Mouse (Mus musculus) lung, postnatal 0 days (tissue): ENCODE measurements around the gene Borcs7. TPM values are rescaled to one million over a fixed set of nuclear protein-coding genes. Genes with fewer than 3 reads are reported as not detected.

Experiments
- ATAC-seq: fragments of 200-750 bp; cut with Nextera tagmentation; 2 replicates; pipeline ENCODE4 v1.8.0; 2017; ENCODE audit warnings: moderate library complexity
- DNase-seq: peaks from one replicate; pipeline ENCODE4 v3.0.0-alpha.2; 2016; ENCODE audit warnings: low spot score
- H3K27ac ChIP-seq: fragments of 300-500 bp; sonication (generic); 2 replicates; pipeline ENCODE4 v1.5.1; 2014; ENCODE audit warnings: antibody characterized with exemption, mild to moderate bottlenecking, low read length, mixed read lengths
- H3K27me3 ChIP-seq: fragments of 300-500 bp; sonication (generic); replicated peaks from 2 replicates; pipeline ENCODE4 v1.6.1; 2014; ENCODE audit warnings: low read length, mixed read lengths; ENCODE audit not compliant: insufficient read depth
- H3K36me3 ChIP-seq: fragments of 300-500 bp; sonication (generic); 2 replicates; pipeline ENCODE4 v1.6.1; 2014; ENCODE audit warnings: low read length, mixed read lengths; ENCODE audit not compliant: insufficient read depth
- H3K4me1 ChIP-seq: fragments of 300-500 bp; sonication (generic); 2 replicates; pipeline ENCODE4 v1.6.1; 2014; ENCODE audit warnings: antibody characterized with exemption, low read depth, low read length, mixed read lengths; ENCODE audit not compliant: insufficient read depth
- H3K4me2 ChIP-seq: fragments of 300-500 bp; sonication (generic); replicated peaks from 2 replicates; pipeline ENCODE4 v1.6.1; 2014; ENCODE audit warnings: low read depth, mild to moderate bottlenecking, low read length, moderate library complexity, mixed read lengths
- H3K4me3 ChIP-seq: fragments of 300-500 bp; sonication (generic); 2 replicates; pipeline ENCODE4 v1.5.1; 2014; ENCODE audit warnings: low read depth, low read length
- H3K9ac ChIP-seq: fragments of 300-500 bp; sonication (generic); replicated peaks from 2 replicates; pipeline ENCODE4 v1.6.1; 2014; ENCODE audit warnings: low read depth, mild to moderate bottlenecking
- H3K9me3 ChIP-seq: fragments of 300-500 bp; sonication (generic); 2 replicates; pipeline ENCODE4 v1.6.1; 2016; ENCODE audit warnings: low read length, mixed read lengths
- CTCF ChIP-seq: IDR thresholded peaks from 2 replicates; pipeline ENCODE4 v1.5.1; 2016; ENCODE audit warnings: antibody characterized with exemption, mild to moderate bottlenecking
- EP300 ChIP-seq: IDR thresholded peaks from 2 replicates; pipeline ENCODE4 v1.6.1; 2016; ENCODE audit warnings: antibody characterized with exemption, mild to moderate bottlenecking, control low read depth
- WGBS: fragments of 180-500 bp; shearing (Covaris S2); extraction: QIAGEN DNeasy Blood & Tissue Kit; methylation state at CpG from one replicate; pipeline ENCODE4 v1.1.7; 2014; 5-methylcytosine and 5-hydroxymethylcytosine counted together
- polyA plus RNA-seq: library from polyadenylated mRNA; unstranded; fragments of >200 nt; fragmentation: Nextera tagmentation; extraction: Ambion mirVana; gene quantifications from 2 replicates; pipeline ENCODE4 v1.2.1, GENCODE M21; 2015

Gene Borcs7
- polyA plus RNA-seq, 1 experiment from 2014 or later: 14.3 TPM

- Histone ChIP-seq H3K4me2 (no peak overlapping the region), H3K4me1 (no peaks in the 10 kb centered on the region), H3K27ac (no peak overlapping the region), H3K36me3 (no peaks in the 10 kb centered on the region), H3K9me3 (no peaks in the 10 kb centered on the region), H3K27me3 (no peaks in the 10 kb centered on the region), H3K4me3 (no peak overlapping the region), H3K9ac (no peak overlapping the region)
- no peak for TF ChIP-seq EP300
- peak; percentile 90 for TF ChIP-seq CTCF
- WGBS: 57% methylated on average over 7 of the region's 7 CpGs
- ATAC-seq (no peak), DNase-seq (peak; percentile 84)
Measured at GRCm38 (mm10) chr19:46740341-46741008, 50.8 kb downstream of the Borcs7 start.

GRCm38 (mm10) chr19:46741574-46741973 is 51.9 kb downstream of the Borcs7 start:
- Histone ChIP-seq H3K4me2 (no peak overlapping the region), H3K9me3 (no peaks in the 10 kb centered on the region), H3K4me1 (no peaks in the 10 kb centered on the region), H3K36me3 (no peaks in the 10 kb centered on the region), H3K4me3 (no peak overlapping the region), H3K27me3 (no peaks in the 10 kb centered on the region), H3K27ac (no peak overlapping the region), H3K9ac (no peak overlapping the region)
- 18% methylated on average over 6 of the region's 6 CpGs for WGBS
- peak; percentile 20; the same call in 1 of the 2 replicates for TF ChIP-seq CTCF
- no peak for TF ChIP-seq EP300
- ATAC-seq: no peak
- no peak for DNase-seq

- DNase-seq: no peak
Measured at GRCm38 (mm10) chr19:46744681-46745080, 55.0 kb downstream of the Borcs7 start.

GRCm38 (mm10) chr19:46747799-46748198 is 58.1 kb downstream of the Borcs7 start:
- WGBS: 79% methylated on average over 3 of the region's 3 CpGs
- no peak overlapping the region for H3K4me3 ChIP-seq

More at GRCm38 (mm10) chr19:46744681-46745080, 55.0 kb downstream of the Borcs7 start:
- no peaks in the 10 kb centered on the region for H3K27me3 ChIP-seq
- no peak for ATAC-seq
- WGBS: 74% methylated on average over 9 of the region's 9 CpGs
- no peaks in the 10 kb centered on the region for H3K9me3 ChIP-seq
- no peak overlapping the region for H3K4me2 ChIP-seq
- no peak overlapping the region for H3K4me3 ChIP-seq
- no peaks in the 10 kb centered on the region for H3K36me3 ChIP-seq
- no peak for TF ChIP-seq CTCF
- no peak for TF ChIP-seq EP300
- H3K9ac ChIP-seq: no peak overlapping the region
- H3K4me1 ChIP-seq: no peaks in the 10 kb centered on the region
- H3K27ac ChIP-seq: no peak overlapping the region

GRCm38 (mm10) chr19:46752235-46752634 is 62.5 kb downstream of the Borcs7 start:
- no peaks in the 10 kb centered on the region for H3K4me1 ChIP-seq
- no peak overlapping the region for H3K4me2 ChIP-seq
- H3K27me3 ChIP-seq: no peaks in the 10 kb centered on the region
- H3K36me3 ChIP-seq: no peaks in the 10 kb centered on the region
- no peak overlapping the region for H3K27ac ChIP-seq
- TF ChIP-seq CTCF (no peak), EP300 (no peak)
- H3K4me3 ChIP-seq: no peak overlapping the region
- H3K9ac ChIP-seq: no peak overlapping the region
- DNase-seq (no peak), ATAC-seq (no peak)
- WGBS: 79% methylated on average over 5 of the region's 5 CpGs
- H3K9me3 ChIP-seq: no peaks in the 10 kb centered on the region

More at GRCm38 (mm10) chr19:46747799-46748198, 58.1 kb downstream of the Borcs7 start:
- no peak overlapping the region for H3K9ac ChIP-seq
- H3K4me1 ChIP-seq: no peaks in the 10 kb centered on the region
- H3K27ac ChIP-seq: no peak overlapping the region
- no peaks in the 10 kb centered on the region for H3K9me3 ChIP-seq
- H3K4me2 ChIP-seq: no peak overlapping the region
- H3K36me3 ChIP-seq: no peaks in the 10 kb centered on the region
- TF ChIP-seq EP300: no peak
- no peaks in the 10 kb centered on the region for H3K27me3 ChIP-seq
- no peak for DNase-seq
- no peak for ATAC-seq

Other genes with a start within 250 kb of the Borcs7 start
- 34.1 and 34.8 TPM in 2 replicates for gene Trim8, start 188.2 kb upstream of the Borcs7 start, polyA plus RNA-seq
- 52.6 and 70.9 TPM in 2 replicates for gene Arl3, start 116.7 kb upstream of the Borcs7 start, polyA plus RNA-seq
- gene Sfxn2, start 116.5 kb upstream of the Borcs7 start, polyA plus RNA-seq: 18.4 and 19.6 TPM in 2 replicates
- gene Wbp1l, start 90.8 kb upstream of the Borcs7 start, polyA plus RNA-seq: 34.6 and 37.4 TPM in 2 replicates
- 0.08 and 0.12 TPM in 2 replicates for gene Cyp17a1, start 16.7 kb upstream of the Borcs7 start, polyA plus RNA-seq
- gene As3mt, start 17.6 kb downstream of the Borcs7 start, polyA plus RNA-seq: 27.5 and 27.6 TPM in 2 replicates
- 2.4 and 2.8 TPM in 2 replicates for gene Cnnm2, start 71.7 kb downstream of the Borcs7 start, polyA plus RNA-seq